Mouse (Mus musculus): ENCODE data around the gene Dpp4.

Gene Dpp4

GRCm38 (mm10) chr2:62411211-62412080 lies 585 bp downstream of the Dpp4 start:
- peak in 1 of 2 experiments; percentile 3 for DNase-seq (ENCODE audit: low spot score in 2 of 2)

- no peak for DNase-seq (ENCODE audit: low spot score in 2 of 2)
Measured at GRCm38 (mm10) chr2:62408701-62409201, 3.3 kb downstream of the Dpp4 start.

DNA sequence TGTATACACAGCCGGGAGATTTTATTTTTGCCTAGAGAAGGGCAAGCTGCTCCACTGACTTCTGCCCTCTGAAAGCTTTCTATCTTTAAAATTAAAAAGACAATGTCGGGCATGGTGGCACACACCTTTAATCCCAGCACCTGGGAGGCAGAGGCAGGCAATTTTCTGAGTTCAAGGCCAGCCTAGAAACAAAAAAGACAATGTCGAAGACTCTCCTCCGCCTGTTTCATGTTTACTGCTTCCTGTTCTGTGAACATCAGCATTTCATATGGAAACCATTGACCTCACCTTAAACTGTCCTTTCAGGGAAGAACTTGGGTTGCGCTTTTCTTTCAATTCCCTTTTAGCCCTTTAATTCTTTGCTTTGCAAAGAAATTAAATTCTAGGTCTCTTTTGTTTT lies 3.8 kb downstream of the Dpp4 start:
- no peak for DNase-seq (ENCODE audit: low spot score in 2 of 2)

GRCm38 (mm10) chr2:62403556-62404135 lies 8.4 kb downstream of the Dpp4 start:
- DNase-seq (ENCODE audit: low spot score in 2 of 2), result no peak

DNA sequence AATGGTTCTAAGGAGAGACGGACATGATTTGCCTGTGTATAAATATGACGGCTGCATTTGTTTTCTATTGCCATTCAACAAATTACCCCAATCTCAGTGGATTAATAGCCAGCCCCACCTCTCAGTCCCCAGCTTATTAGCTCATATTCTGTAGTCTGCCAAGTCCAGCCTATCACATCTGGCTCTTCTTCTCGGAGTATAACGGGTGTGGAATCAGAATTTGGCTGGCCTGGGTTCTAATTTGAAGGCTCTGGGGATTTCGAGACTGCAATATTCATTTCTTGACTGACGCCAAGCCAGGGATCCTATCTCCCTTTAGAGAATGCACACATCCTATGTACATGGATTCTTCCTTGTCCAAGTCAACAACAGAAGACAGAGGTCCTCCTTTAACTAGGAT lies 11.0 kb downstream of the Dpp4 start:
- no peak for DNase-seq (ENCODE audit: low spot score in 2 of 2)

DNA sequence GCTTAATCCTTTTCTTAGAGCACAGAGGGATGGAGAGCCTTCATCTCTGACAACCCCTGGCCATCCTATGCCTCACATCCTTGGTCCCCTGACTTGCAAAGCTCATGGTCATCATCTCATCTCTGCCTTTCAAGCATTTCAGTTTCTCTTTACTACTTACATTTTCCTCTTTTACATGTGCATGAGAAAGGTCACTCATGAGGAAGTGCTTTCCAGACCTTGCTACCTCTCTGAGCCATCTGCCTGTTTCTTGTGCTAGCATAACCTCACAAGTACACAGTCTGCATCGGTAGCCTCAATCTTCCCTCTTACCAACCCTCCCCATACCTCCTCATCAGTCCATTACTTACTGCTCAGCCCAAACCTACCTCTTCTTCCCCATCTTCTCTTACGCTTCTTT lies 12.2 kb downstream of the Dpp4 start:
- no peak for DNase-seq (ENCODE audit: low spot score in 2 of 2)

GRCm38 (mm10) chr2:62399361-62399760 lies 12.7 kb downstream of the Dpp4 start:
- no peak for DNase-seq (ENCODE audit: low spot score in 2 of 2)

- no peak for DNase-seq (ENCODE audit: low spot score in 2 of 2)
Measured at GRCm38 (mm10) chr2:62398115-62398875, 13.7 kb downstream of the Dpp4 start.

DNA sequence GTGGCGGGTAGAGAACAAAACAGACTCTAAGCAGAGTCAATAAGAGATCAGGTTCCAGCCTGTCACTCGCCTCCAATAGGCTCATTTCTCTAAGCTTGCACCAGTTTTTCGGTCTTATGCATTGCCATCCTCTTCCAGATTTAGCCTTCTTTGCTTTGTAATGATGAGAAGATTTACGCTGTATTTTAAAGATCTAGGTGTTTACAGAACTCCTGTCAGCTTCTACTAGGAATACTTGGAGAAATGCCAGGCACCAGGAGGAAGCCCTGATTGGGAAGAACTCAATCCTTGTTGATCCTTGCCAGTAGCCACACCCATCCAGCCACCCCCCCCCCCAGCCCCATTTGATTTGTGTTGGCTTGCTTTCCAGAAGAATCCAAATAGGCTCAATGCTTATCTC lies 14.4 kb downstream of the Dpp4 start:
- DNase-seq (ENCODE audit: low spot score in 2 of 2), result no peak

DNA sequence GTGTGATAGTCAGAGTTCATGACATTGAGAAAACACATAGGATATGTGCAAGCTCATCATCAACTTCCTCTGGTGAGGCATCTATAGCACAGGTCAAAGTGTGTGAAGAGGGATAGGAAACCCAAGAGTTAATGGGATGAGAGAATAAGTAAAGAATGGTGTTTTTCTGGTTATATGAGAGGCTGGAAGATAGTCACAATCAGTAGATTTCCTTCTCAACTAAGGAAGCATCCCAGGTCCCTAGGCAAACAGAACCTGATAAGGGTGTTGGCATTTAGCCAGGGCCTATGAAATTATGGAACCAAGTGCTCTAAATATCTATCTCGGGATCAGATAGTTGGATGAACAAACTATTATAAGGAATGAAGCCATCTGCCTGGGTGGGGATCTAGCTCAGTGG lies 15.2 kb downstream of the Dpp4 start:
- DNase-seq (ENCODE audit: low spot score in 2 of 2), result no peak

DNA sequence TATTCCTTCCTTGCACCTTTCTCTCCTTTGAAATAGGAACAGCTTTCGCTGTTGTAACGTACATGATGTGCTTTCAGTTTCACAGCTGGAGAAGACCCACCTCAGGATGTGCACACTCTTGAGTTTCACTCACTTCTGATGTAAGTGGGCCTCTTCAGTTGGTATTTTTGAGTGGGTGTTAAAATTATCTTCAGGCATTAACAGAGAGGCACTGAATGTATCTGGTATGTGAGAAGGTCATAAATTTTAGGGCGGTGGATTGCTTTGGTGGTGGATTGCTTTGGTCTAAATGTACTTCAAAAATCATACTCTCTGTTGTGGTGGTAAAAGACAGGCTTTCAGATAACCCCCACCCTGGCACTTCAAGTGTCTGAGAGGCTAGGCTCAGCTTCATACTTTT lies 17.2 kb downstream of the Dpp4 start:
- no peak for DNase-seq (ENCODE audit: low spot score in 2 of 2)

- no peak for DNase-seq (ENCODE audit: low spot score in 2 of 2)
Measured at GRCm38 (mm10) chr2:62392098-62392497, 19.9 kb downstream of the Dpp4 start.

DNA sequence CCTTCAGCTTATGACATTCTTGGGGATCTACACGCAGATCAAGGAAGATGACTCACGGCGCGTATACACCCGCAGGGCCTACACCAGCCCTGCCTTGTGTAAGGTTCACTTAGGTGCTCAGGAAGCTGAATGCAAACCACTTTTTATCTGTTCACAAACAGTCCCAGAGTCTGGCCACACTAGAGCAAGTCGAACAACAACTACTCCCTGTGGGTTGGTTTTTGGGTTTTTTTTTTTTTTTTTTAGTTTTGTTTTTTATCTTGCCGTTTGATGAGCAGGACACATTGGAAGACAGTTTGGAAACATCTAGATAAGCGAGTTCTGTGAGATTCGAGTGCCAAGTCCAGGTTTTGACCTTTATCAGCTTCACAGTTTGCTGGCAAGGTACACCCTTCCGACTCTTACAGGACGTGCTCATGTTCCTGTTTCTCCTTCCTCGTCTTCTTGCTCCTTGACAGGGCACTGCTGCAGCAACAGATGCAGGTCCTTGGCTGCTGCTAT lies 21.0 kb downstream of the Dpp4 start:
- no peak for DNase-seq (ENCODE audit: low spot score in 2 of 2)

GRCm38 (mm10) chr2:62390305-62390704 lies 21.7 kb downstream of the Dpp4 start:
- DNase-seq (ENCODE audit: low spot score in 2 of 2), result no peak

DNA sequence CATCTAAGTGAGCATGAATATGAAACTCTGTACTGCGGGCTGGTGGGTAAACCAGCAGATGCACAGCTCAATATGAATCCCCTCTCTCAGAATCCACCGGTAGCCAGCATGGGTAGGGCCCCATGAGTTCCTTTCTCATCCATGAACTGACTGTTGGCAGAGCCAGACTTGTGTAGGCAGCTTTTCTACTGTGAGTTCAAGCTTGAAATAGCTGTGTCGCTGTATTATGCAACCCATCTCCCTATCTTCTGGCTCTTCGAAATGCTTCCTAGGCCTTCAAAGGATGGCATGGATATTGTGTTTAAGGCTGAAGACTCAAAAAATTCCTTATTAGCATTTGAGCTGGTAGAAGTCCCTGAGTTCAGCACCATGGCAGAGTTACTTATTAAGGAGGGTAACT lies 23.2 kb downstream of the Dpp4 start:
- DNase-seq (ENCODE audit: low spot score in 2 of 2), result no peak

GRCm38 (mm10) chr2:62383196-62383595 lies 28.8 kb downstream of the Dpp4 start:
- no peak for DNase-seq (ENCODE audit: low spot score in 2 of 2)

DNA sequence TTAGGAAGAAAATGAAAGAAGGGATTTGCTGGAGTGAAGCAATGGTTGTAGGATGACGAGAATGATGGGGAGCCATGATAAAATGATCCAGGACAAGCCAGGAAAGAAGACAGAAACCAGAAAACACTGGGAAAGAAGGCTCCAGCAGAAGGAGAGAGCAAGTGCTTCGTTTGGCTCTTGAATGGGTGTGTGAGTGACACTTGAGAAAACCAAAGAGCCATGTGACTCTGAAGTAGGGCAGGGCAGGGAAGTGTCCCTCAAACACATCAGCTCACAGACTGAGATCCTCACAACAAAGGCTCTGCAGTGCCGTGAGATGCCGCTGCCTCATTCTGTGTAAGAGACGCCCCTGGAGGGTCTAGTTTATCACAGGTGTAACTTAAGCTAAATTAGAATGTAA lies 29.6 kb downstream of the Dpp4 start:
- no peak for DNase-seq (ENCODE audit: low spot score in 2 of 2)

DNA sequence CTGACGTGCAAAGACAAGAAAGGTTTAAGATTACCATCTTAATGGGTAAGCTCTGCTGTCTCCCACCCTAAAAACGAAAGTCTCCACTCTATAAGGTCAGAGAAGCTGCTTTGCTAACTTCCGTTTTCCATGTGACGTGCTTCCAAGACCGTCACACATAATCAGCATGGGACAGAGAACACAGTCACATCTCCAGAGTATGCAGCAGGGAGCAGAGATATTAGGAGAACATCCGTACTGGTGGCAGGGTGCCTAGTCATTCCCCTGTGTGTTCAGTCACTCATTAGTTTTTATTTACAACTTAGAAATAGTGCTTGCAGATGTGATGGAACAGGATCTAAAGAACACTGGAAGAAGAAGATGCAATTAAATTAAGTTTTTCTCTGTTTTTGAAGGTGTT lies 30.3 kb downstream of the Dpp4 start:
- no peak for DNase-seq (ENCODE audit: low spot score in 2 of 2)

DNA sequence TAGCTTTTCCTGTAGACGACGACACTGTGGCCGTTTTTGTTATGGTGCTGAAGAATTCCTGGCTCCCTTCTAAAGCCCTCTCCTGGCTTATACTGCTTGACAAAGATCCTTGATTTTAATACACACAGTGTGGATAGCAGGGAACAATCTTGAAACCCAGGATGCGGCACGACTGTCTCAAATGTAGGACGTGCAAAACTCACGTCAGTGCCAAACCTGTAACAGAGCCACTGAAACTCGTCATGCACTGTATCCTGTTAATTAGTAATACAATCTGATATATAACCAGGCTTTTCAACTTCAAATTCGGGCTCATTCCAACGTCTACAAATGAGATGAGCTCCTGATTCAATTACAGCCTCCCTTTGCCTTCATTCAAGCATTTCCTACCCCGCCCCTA lies 38.3 kb downstream of the Dpp4 start:
- DNase-seq (ENCODE audit: low spot score in 2 of 2), result no peak

DNA sequence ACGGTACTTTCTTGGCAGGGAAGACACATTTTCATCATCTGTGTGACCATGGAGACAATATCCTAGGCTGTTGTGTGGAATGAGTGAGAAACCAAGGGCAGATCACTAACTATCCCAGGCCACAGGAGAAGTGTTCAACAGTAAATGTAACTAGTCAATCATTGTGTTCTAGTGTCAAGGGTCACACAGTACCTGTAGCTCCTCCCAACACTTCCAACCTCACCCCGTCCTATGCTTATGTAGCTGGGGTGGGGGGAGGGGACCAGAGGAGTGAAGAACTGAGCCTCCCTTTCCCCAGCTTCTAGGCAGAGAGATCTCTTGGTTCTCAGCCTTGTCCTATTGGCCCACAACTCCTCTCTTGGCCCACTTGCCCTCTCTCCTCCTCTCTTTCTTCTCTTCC lies 42.0 kb downstream of the Dpp4 start:
- no peak for DNase-seq (ENCODE audit: low spot score in 2 of 2)

DNA sequence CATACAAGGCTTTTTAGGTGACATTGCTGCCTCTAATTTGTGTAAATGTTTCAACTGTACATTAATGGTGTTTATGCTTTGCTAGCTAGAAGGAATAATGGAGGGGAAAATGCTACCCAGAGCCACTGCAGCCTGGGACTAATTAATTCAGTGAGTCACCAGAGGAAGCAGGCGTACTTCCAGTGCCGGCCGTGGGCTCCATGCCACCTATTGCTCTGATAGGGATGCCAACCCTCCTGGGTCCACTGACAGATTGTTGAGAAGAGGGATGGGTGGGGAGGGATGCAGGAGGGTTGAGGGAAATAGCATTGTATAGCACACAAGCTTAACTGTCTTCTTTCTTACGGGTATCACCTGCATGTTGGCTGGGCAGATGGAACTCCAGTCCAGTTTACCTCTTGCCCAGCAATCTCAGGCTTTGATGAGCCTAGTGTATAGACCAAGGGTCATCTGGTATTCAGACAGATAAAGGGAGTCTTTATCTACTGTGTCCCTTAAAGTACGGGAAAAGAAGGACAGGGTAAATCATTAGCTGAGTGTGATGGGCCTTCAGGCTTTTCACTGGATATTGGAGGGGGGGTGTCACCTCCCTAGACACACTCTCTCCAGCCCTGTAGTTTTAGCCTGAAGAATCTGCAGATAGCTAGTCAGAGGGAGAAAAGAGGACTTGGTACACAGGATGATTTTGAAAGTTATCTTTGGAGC lies 43.5 kb downstream of the Dpp4 start:
- DNase-seq (ENCODE audit: low spot score in 2 of 2), result no peak

DNA sequence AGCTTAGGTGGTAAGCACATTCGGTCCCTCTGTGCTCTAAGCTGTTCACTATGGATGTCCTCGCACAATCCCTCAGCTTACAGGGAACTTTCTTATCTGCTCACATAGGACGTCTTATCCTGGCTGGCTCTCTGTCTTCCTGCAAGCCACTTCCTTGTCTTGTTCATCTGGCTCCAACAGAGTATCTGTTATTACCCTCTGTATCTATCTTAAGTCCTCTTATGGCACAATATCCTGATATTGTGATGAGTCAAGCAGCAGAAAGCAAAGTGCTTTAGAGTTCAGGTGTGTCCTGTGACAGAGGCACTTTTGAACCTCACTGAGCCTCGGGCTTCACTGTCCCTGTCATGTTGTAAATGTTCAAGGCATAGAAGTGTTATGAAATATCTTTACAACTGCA lies 48.4 kb downstream of the Dpp4 start:
- no peak for DNase-seq (ENCODE audit: low spot score in 2 of 2)

All from cerebellum, postnatal 4 days (tissue).